Mouse (Mus musculus): ENCODE results near the gene Lrpprc. TPM values are rescaled to one million over a fixed set of nuclear protein-coding genes. Genes with fewer than 3 reads are reported as not detected.

The Lrpprc gene
- total RNA-seq, 1 experiment from 2014 or later: 86.6 TPM

- ATAC-seq (replicated peaks; ENCODE audit: low read depth, poor library complexity, severe bottlenecking): no peak; the same call in 1 of the 2 replicates
These were observed 114.6 kb downstream of the Lrpprc start, which contains the start of gene Abcg8 for GRCm38 (mm10) chr17:84675951-84676366. Gene Abcg8 (plus strand): TSS chr17:84676302.

DNA sequence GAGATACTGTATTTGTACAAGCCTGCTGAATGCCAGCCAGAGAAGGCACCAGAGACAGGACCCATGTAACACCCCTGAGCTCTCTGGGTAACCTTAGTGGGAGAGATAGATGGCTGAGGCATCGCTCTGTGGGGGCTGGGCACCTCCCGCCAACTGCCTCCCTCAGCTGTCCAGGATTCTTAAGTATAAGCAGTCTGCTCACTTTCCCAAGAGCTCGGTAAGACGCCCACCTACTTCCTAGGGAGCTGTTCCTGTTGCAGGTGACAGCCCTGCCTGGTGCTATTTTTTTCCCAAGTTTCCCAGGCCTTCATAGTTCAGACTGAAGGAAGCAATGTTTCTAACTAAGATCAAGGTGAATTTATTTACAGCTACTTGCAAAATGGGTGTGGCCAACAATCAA, 115.4 kb downstream of the Lrpprc start:
- ATAC-seq (replicated peaks; ENCODE audit: low read depth, poor library complexity, severe bottlenecking): no peak

DNA sequence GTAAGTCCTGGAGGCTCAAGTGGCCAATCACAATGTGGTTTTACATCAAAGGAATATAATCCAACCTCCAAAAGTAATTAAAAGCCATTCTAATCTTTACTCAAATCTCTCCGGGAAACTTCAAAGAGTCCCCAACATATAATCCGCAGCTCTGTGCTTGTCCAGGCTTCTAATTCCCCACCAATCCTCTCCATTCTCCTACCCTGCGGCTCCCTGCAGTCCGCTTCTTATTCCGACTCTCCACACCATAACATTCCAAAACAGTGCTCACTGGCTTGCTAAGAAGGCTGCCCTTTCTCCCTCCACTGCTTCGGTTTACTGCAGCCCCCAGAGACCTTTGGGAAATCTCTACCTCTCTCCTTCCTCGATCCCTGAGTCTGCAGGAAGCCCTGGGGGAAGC, 116.5 kb downstream of the Lrpprc start:
- ATAC-seq (replicated peaks; ENCODE audit: low read depth, poor library complexity, severe bottlenecking): no peak

- ATAC-seq (replicated peaks; ENCODE audit: low read depth, poor library complexity, severe bottlenecking): no peak
These were observed 117.9 kb downstream of the Lrpprc start for GRCm38 (mm10) chr17:84672376-84673369.

DNA sequence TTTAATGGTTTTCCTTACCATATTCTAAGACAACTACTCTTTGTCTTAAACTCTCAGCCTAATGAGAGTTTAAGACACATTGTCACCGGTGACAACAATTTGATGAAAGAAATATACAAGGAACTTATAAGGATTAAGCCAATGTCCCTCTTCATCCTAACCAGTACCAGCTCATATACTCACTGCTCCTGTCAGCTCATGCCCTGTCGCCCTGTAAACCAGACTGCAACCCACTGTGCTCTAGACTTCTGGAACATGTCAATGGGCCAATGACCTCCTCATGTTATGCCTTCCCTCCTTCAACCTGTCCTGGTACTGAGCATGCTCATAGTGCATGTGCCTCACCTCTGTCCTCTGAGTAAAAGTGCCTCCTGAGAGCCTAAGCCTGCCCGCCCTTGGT, 122.7 kb downstream of the Lrpprc start:
- ATAC-seq (replicated peaks; ENCODE audit: low read depth, poor library complexity, severe bottlenecking): no peak

DNA sequence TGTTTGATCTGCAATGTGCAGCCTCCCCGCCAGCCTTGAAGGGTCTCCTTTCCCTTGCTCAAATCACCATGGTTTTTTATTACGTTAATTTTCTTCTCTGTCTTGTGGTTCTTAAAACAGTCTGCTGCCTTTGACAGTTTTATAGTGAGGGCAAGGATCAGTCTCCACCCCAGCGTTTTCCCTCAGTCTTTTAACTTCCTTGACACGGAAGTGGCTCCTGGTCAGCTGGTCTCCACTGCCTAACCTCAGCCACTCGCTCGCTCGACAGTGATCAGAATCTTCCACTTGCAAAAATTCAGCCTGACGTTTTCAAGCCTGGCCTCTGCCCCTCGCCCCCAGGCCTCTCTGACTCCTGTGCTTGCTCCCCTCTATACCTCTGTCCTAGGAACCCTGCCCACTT, 124.9 kb downstream of the Lrpprc start:
- peak; percentile 14; the same call in 1 of the 2 replicates for ATAC-seq (replicated peaks; ENCODE audit: low read depth, poor library complexity, severe bottlenecking)

- ATAC-seq (replicated peaks; ENCODE audit: low read depth, poor library complexity, severe bottlenecking): no peak
These were observed 125.5 kb downstream of the Lrpprc start for GRCm38 (mm10) chr17:84665053-84665452.

DNA sequence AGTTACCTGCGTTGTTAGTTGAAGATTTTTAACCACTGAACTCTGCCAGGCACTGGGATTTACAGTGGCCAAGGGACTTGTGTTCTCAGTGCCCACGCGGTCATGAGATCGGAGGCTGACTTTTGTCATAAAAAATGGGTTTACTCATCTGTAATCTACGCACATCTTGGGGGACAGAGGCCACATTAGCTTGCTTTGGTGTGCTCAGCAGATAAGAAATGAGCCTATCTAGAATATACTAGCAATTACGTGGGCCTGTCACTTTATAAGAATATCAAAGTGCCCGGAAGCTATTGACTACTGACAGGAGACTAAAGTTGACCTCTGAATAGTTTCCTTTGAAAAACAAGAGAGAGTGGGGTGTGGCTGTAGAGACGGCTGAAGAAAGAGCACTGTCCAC, 131.6 kb downstream of the Lrpprc start:
- no peak for ATAC-seq (replicated peaks; ENCODE audit: low read depth, poor library complexity, severe bottlenecking)

DNA sequence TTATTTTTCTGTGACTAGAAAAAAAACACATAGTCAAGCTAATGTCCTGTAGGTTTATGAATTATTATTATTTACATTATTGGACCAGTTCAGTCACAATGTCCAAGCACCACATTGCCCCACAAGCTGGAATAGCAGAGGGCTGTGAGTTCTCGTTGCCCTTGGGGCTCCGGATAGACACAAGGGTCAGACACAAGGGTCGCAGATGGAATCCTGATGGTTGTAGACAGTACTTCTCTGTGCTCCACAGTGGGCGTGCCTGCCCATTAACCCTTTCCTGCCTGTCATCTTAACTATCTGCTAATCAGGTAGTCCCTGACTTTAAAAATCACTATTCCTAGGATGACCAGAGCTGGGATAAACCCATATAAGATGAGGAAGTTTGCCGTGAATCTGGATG, 132.4 kb downstream of the Lrpprc start:
- ATAC-seq (replicated peaks; ENCODE audit: low read depth, poor library complexity, severe bottlenecking): no peak

DNA sequence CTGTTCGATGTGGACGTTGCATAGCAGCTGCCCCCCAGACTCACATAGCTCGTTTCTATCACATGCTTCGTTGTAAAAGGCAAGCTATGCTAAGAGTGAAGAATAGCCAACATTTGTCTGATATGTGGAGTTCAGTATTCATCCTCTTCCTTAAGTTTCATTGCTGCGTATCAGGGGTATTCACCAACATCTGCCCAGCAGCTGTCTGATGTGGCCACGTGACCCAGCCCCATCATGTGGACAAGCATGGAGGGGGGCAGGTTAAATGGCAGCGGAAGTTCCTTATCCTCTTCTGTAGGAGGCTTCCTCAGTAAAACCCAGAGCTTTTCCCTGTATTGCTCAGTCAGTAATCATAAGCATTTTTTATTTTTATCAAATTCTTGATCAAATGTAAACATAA, 132.8 kb downstream of the Lrpprc start:
- no peak for ATAC-seq (replicated peaks; ENCODE audit: low read depth, poor library complexity, severe bottlenecking)

DNA sequence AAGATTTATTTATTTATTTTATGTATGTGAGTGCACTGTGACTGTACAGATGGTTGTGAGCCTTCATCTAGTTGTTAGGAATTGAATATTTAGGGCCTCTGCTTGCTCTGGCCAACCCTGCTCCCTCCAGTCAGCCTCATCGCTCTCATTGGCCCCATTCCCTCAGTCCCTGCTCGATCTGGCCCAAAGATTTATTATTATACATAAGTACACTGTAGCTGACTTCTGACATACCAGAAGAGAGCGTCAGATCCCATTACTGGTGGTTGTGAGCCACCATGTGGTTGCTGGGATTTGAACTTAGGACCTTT, 133.2 kb downstream of the Lrpprc start:
- ATAC-seq (replicated peaks; ENCODE audit: low read depth, poor library complexity, severe bottlenecking): no peak

GRCm38 (mm10) chr17:84656653-84657421, 133.8 kb downstream of the Lrpprc start:
- ATAC-seq (replicated peaks; ENCODE audit: low read depth, poor library complexity, severe bottlenecking): no peak

- ATAC-seq (replicated peaks; ENCODE audit: low read depth, poor library complexity, severe bottlenecking): no peak
These were observed 134.4 kb downstream of the Lrpprc start for GRCm38 (mm10) chr17:84656205-84656604.

Other genes starting within 250 kb of the Lrpprc start
- gene Dync2li1, start 164.3 kb downstream of the Lrpprc start, total RNA-seq (2017): 3.8 TPM in 2 replicates
- not detected in 2 replicates for gene Abcg8, start 114.5 kb downstream of the Lrpprc start, total RNA-seq (2017)
- gene Abcg5, start 107.8 kb downstream of the Lrpprc start, total RNA-seq (2017): not detected in 2 replicates
- 57.1 and 62.8 TPM in 2 replicates for gene Ppm1b, start 166.0 kb upstream of the Lrpprc start, total RNA-seq (2017)
- gene Slc3a1, start 237.6 kb upstream of the Lrpprc start, total RNA-seq (2017): not detected in 2 replicates